Mouse (Mus musculus) heart, adult 2 months (tissue): ENCODE measurements at regions not wholly inside any gene's neighbourhood (a gene's known extent, or its start where the extent isn't known, plus 50 kb on each side); places are given as distances from the start of the nearest gene placed in this dataset.

ENCODE experiments used
- DNase-seq, 2 experiments: peaks; one replicate each; pipeline ENCODE4 v3.0.0; 2021
- H3K27ac ChIP-seq: fragments of 200-600 bp; 2 replicates; pipeline ENCODE4 v1.8.1; 2022
- H3K27me3 ChIP-seq: fragments of 200-500 bp; 2 replicates; pipeline ENCODE4 v1.6.1; 2012; ENCODE audit warnings: mild to moderate bottlenecking, low read length, inconsistent platforms, mixed read lengths; ENCODE audit not compliant: control insufficient read depth, insufficient read depth
- H3K36me3 ChIP-seq: fragments of 200-500 bp; 2 replicates; pipeline ENCODE4 v1.6.1; 2012; ENCODE audit warnings: low read length, inconsistent platforms; ENCODE audit not compliant: control insufficient read depth, insufficient read depth
- H3K4me1 ChIP-seq: fragments of 200-500 bp; 2 replicates; pipeline ENCODE4 v1.6.1; 2011; ENCODE audit warnings: low read length; ENCODE audit not compliant: control insufficient read depth, insufficient read depth
- H3K4me3 ChIP-seq: fragments of 200-600 bp; 2 replicates; pipeline ENCODE4 v1.8.1; 2022
- H3K79me2 ChIP-seq: fragments of 200-500 bp; replicated peaks from 2 replicates; pipeline ENCODE4 v1.6.1; 2012; ENCODE audit warnings: mild to moderate bottlenecking, inconsistent platforms, low read length, moderate library complexity, mixed read lengths; ENCODE audit not compliant: control insufficient read depth, insufficient read depth
- H3K9ac ChIP-seq: fragments of 200-500 bp; 2 replicates; pipeline ENCODE4 v1.6.1; 2012; ENCODE audit warnings: low read depth, mild to moderate bottlenecking, control low read depth, inconsistent platforms, low read length, mixed read lengths
- CTCF ChIP-seq: fragments of 200-600 bp; IDR thresholded peaks from 2 replicates; pipeline ENCODE4 v1.8.1; 2022; ENCODE audit warnings: antibody characterized with exemption, mild to moderate bottlenecking, moderate library complexity
- EP300 ChIP-seq: fragments of 200-500 bp; IDR thresholded peaks from 2 replicates; pipeline ENCODE4 v1.6.1; 2011; ENCODE audit warnings: low read depth, low read length, control low read depth; ENCODE audit not compliant: insufficient read depth
- POLR2A ChIP-seq: fragments of 200-500 bp; IDR thresholded peaks from 2 replicates; pipeline ENCODE4 v1.6.1; 2011; ENCODE audit warnings: mild to moderate bottlenecking, low read depth, low read length, control low read depth; ENCODE audit not compliant: insufficient read depth
- WGBS: fragments of 180-500 bp; shearing (Covaris S2); methylation state at CpG from one replicate; pipeline ENCODE4 v1.1.7; 2018; 5-methylcytosine and 5-hydroxymethylcytosine counted together
- intact Hi-C: fragments of 180-260 bp; cut with DNase I; formaldehyde crosslinking; loops from one replicate; pipeline ENCODE4 v1.15.1; 2025

DNA sequence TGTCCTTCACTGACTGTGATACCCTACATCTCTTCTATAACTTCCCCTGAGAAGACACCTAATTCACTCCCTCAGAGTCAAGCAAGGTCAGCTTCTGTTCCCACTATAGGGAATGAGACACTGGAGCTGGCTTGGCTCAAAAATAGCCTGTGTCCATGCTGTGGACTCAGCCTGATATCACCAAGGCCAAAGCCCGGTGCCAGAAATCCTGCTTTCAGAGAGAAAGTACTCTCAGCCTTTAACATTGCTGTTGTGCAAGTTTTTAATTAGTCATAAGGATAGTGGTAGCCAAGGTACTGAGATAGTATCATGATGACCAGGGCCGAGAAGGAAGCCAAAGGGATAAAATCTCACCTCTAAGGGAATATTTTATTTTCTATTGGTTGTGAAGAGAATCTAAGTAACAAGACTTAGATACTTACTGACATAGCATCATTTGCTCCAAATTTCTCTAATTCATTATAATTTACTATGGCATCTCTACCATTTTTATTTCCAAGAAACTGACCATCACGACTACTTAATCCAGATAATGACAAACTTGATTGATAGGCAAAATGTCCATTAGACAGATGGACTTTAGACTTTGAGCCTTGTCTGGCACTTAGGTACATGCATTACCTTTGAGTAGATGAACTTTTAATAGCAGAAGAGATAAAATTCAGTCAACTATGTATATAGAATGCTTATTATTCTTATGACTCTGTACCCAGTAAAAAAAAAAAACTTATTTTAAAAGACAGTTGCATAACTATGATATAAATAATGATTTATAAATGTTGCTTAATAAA is 64.7 kb upstream of the Nrip1 start:
- Histone ChIP-seq H3K36me3 (no peaks in the 10 kb centered on the region), H3K27me3 (no peaks in the 10 kb centered on the region), H3K79me2 (no peaks in the 10 kb centered on the region), H3K27ac (peak overlapping the region; percentile 70), H3K4me3 (no peak overlapping the region), H3K4me1 (no peaks in the 10 kb centered on the region; the same call in 1 of the 2 replicates), H3K9ac (no peak overlapping the region)
- 53% methylated on average over 3 of the region's 3 CpGs for WGBS
- no peak for TF ChIP-seq POLR2A
- no peak for TF ChIP-seq EP300
- TF ChIP-seq CTCF, result no peak
- peak; percentile 31 to 66 for DNase-seq
- intact Hi-C loops, result loop anchor here (5.0 kb wide), 1 partner anchor 89 kb away; no protein-coding TSS in a partner anchor

DNA sequence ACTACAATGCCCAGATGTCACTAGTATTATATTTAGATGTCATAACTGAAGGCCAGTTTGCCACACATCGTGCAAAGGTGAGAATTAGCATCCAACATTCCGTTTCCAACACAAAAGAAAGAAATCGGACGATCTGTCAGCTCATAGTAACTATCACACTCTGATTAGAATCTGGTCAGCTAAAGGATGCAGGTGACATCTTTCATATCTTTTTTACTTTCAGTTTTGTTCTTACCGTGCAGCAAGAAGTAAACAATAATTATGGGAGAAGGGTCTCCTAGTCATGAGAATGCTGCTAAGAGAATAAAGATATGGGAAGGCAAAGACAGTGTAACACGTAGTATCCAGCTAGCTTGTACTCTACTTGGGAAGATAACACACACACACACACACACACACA is 62.7 kb upstream of the Nrip1 start:
- TF ChIP-seq EP300, result no peak
- TF ChIP-seq POLR2A, result no peak
- TF ChIP-seq CTCF, result no peak
- intact Hi-C loops, result loop anchor here (5.0 kb wide), 1 partner anchor 91 kb away; no protein-coding TSS in a partner anchor
- Histone ChIP-seq H3K4me1 (no peaks in the 10 kb centered on the region; the same call in 1 of the 2 replicates), H3K27me3 (no peaks in the 10 kb centered on the region), H3K36me3 (no peaks in the 10 kb centered on the region), H3K9ac (no peak overlapping the region), H3K4me3 (no peak overlapping the region), H3K27ac (no peak overlapping the region), H3K79me2 (no peaks in the 10 kb centered on the region)
- 88% methylated on average over 6 of the region's 6 CpGs for WGBS
- no peak for DNase-seq

DNA sequence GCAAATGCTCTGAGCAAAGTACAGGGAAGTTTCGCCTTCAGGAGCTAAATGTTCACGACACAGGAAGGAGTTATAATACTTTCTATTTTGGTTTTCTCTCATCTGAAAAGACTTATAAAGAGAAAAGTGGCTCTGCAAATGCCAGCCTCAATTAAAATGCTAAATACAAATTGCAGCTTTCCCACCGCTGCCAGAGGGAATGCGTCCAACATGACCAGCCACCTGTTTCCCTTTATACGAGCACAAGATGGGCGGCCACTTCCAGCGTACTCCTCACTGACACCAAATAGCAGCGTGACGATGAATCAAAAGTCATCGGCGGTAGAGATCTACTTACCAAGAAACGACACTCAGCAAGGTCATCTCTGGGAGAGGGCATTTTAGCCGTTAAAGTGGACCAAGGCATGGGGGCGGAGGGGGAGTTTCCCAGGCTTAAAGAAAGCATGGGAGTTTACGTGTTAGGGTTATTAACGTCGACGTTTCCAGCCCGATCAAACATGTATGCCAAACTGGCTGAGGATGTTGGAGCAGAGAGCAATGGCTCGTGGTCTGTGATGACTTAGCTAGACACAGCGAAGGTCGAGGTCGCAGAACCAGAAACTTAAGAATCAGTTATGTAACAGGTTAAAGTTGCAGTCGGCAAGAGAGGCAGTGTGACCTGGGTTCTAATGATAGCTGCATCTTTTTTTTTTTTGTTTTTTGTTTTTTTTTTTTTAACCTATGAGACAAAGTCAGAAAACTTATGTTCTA is 59.6 kb upstream of the Nrip1 start:
- no peaks in the 10 kb centered on the region for H3K79me2 ChIP-seq
- WGBS, result 65% methylated on average over 24 of the region's 24 CpGs
- H3K9ac ChIP-seq, result peak overlapping the region; percentile 33
- no peaks in the 10 kb centered on the region for H3K27me3 ChIP-seq
- H3K4me3 ChIP-seq, result peak overlapping the region; percentile 22
- DNase-seq, result peak in 1 of 2 experiments; percentile 35
- TF ChIP-seq POLR2A, result no peak
- no peak for TF ChIP-seq CTCF
- TF ChIP-seq EP300, result no peak
- H3K4me1 ChIP-seq, result no peaks in the 10 kb centered on the region; the same call in 1 of the 2 replicates
- peak overlapping the region; percentile 78 for H3K27ac ChIP-seq
- intact Hi-C loops, result loop anchor here (2.0 kb wide), 1 partner anchor 60 kb away; the partner anchor contains the start of gene Nrip1
- no peaks in the 10 kb centered on the region for H3K36me3 ChIP-seq

DNA sequence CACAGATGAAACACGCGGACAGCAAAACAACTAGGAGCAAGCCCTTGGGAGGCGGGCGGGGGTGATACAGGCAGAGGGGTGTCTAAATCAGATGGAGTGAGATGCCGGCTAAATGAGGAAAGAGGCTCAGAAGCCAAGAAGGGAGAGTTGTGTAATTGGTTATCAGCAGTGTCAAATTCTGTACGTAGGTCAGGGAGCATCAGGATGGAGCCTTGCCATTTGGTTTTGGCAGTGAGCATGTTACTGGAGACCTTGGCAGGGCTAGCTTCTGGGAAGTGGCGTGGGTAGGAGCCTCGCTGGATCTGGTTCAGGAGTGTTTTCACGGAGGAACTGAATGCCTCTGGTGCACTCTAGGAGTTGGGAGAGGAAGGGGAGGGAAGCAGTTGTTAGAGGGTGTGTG is 58.7 kb upstream of the Nrip1 start:
- DNase-seq, result peak; percentile 67 to 84
- Histone ChIP-seq H3K4me1 (no peaks in the 10 kb centered on the region; the same call in 1 of the 2 replicates), H3K79me2 (no peaks in the 10 kb centered on the region), H3K36me3 (no peaks in the 10 kb centered on the region), H3K9ac (0 out of 2 replicates have a peak overlapping the region, but pooled peaks have one; percentile 2), H3K27ac (peak overlapping the region; percentile 78), H3K27me3 (no peaks in the 10 kb centered on the region), H3K4me3 (peak overlapping the region; percentile 22; the same call in 1 of the 2 replicates)
- 35% methylated on average over 9 of the region's 9 CpGs for WGBS
- intact Hi-C loops, result loop anchor here (2.0 kb wide), 1 partner anchor 60 kb away; the partner anchor contains the start of gene Nrip1
- TF ChIP-seq POLR2A, result no peak
- no peak for TF ChIP-seq CTCF
- TF ChIP-seq EP300, result peak; percentile 53; the same call in 1 of the 2 replicates

DNA sequence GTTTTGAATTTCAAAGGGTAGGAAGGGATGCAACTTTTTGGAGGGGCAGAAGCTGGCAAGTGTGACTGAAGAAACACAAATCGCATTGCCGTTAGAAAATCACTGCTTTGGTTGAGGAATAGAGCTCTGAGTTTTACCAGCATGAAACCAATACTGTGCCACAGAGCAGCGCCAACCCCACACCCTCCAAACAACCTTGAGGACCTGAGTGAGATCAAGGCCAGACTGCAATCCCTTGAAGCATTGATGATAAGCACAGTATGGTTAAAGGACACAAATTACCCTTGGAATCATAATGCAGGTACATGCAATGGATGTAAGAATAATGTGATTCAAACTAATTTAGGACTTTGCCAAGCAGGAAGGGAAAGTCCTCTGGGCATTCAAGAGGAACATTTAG is 55.5 kb upstream of the Nrip1 start:
- WGBS, result 91% methylated on average over 3 of the region's 3 CpGs
- H3K4me1 ChIP-seq, result no peaks in the 10 kb centered on the region; the same call in 1 of the 2 replicates
- DNase-seq, result no peak
- no peak for TF ChIP-seq CTCF
- no peaks in the 10 kb centered on the region for H3K79me2 ChIP-seq
- no peak overlapping the region for H3K4me3 ChIP-seq
- H3K27ac ChIP-seq, result no peak overlapping the region
- H3K27me3 ChIP-seq, result no peaks in the 10 kb centered on the region
- no peaks in the 10 kb centered on the region for H3K36me3 ChIP-seq
- intact Hi-C loops, result no loop called here
- no peak overlapping the region for H3K9ac ChIP-seq
